Mouse (Mus musculus) MN1 (cell line): ENCODE measurements around the gene C1ra.
"Not testable (repeated sequence)": the region's sequence is repeated elsewhere in the genome, so short reads cannot be mapped to it uniquely, and the experiment has no call there.

Source experiments
- DNase-seq: peaks from one replicate; pipeline ENCODE4 v3.0.0-alpha.2; 2016; ENCODE audit warnings: low spot score

Gene C1ra

GRCm38 (mm10) chr6:124544466-124544865, 32.3 kb downstream of the C1ra start:
- DNase-seq: no peak

- no peak for DNase-seq
These were observed 33.2 kb downstream of the C1ra start for GRCm38 (mm10) chr6:124545425-124545824.

GRCm38 (mm10) chr6:124547979-124548378, 35.8 kb downstream of the C1ra start:
- DNase-seq: not testable (repeated sequence)

GRCm38 (mm10) chr6:124549023-124549550, 36.9 kb downstream of the C1ra start:
- DNase-seq: no peak

- DNase-seq: no peak
These were observed 40.6 kb downstream of the C1ra start for GRCm38 (mm10) chr6:124552766-124553165.

GRCm38 (mm10) chr6:124555956-124556355, 43.8 kb downstream of the C1ra start:
- not testable (repeated sequence) for DNase-seq

GRCm38 (mm10) chr6:124561156-124561555, 49.0 kb downstream of the C1ra start:
- not testable (repeated sequence) for DNase-seq

GRCm38 (mm10) chr6:124561611-124562010, 49.4 kb downstream of the C1ra start:
- DNase-seq: not testable (repeated sequence)

GRCm38 (mm10) chr6:124570026-124570425, 57.8 kb downstream of the C1ra start, which contains the start of gene C1rb:
TSS of gene C1rb (plus strand) at chr6:124570294.
- peak; percentile 63 for DNase-seq
